In genomic region chr11:75162591-75163080, GRCm38 (mm10) we compare ENCODE assay signal across 12 mouse cellular contexts. TPM values are rescaled to one million over a fixed set of nuclear protein-coding genes. Genes with fewer than 3 reads are reported as not detected.
DNase-seq lines count a peak whose midpoint lies in the region; ATAC-seq and TF ChIP-seq lines count a peak whose summit lies in the region.
"Had no signal": no experiment of that assay in that cellular context is flagged by ENCODE, and none has a peak within 500 bp of the region (broad histone marks: within the 10 kb centered on the region; RNA-seq: fewer than 3 reads in every experiment).

No protein-coding gene starts in this region.

- peaks cover 41% of the 10 kb centered on the region for H3K4me1 ChIP-seq in intestine, embryonic 14.5 days (replicated peaks; ENCODE audit: control insufficient read depth, insufficient read depth, low read length)
- peaks cover 4% of the 10 kb centered on the region for H3K4me1 ChIP-seq in intestine, postnatal 0 days (replicated peaks; ENCODE audit: control insufficient read depth, insufficient read depth, low read length)
- H3K4me1 ChIP-seq in lung, embryonic 16.5 days (replicated peaks; ENCODE audit: control insufficient read depth, insufficient read depth, low read length) = peaks cover 50% of the 10 kb centered on the region
- H3K4me1 ChIP-seq in stomach, embryonic 16.5 days (ENCODE audit: control insufficient read depth, insufficient read depth, low read length) = peaks cover 65% of the 10 kb centered on the region

- peak overlapping the region; percentile 81 for H3K27ac ChIP-seq in intestine, embryonic 14.5 days (ENCODE audit: low read depth)
- no peak overlapping the region; the same call in 1 of the 2 replicates for H3K27ac ChIP-seq in intestine, postnatal 0 days (ENCODE audit: low read depth, low read length)
- H3K27ac ChIP-seq in lung, embryonic 16.5 days (ENCODE audit: low read length) = peak overlapping the region; percentile 86
- peak overlapping the region; percentile 94 for H3K27ac ChIP-seq in stomach, embryonic 16.5 days (ENCODE audit: low read length)

- peak; percentile 5 for DNase-seq in cerebellum, adult 11 months
- no peak for DNase-seq in cerebellum, adult 11-12 months
- no peak for DNase-seq in intestine, embryonic 14.5 days (ENCODE audit: low spot score)
- DNase-seq in lung, adult 18-20 months = no peak
- DNase-seq in cerebellum, adult 18-20 months = no peak
- DNase-seq: adrenal gland, postnatal 10 days; heart, postnatal 4 days; left cerebral cortex, postnatal 4 days; midbrain, embryonic 14.5 days had no signal

- no peak overlapping the region for H3K4me3 ChIP-seq in intestine, embryonic 14.5 days (ENCODE audit: low read depth, low read length)
- no peak overlapping the region for H3K4me3 ChIP-seq in intestine, postnatal 0 days (ENCODE audit: low read depth, low read length)
- no peak overlapping the region for H3K4me3 ChIP-seq in lung, embryonic 16.5 days (ENCODE audit: low read length)
- no peak overlapping the region for H3K4me3 ChIP-seq in stomach, embryonic 16.5 days (replicated peaks; ENCODE audit: low read length)

- no peak for TF ChIP-seq CTCF in intestine, postnatal 0 days (IDR thresholded peaks at IDR 0.05; ENCODE audit: low read depth)

- no peak for ATAC-seq in intestine, embryonic 14.5 days (replicated peaks; ENCODE audit: low FRiP score, low TSS enrichment, low read depth)
- ATAC-seq in intestine, postnatal 0 days = no peak
- no peak for ATAC-seq in lung, embryonic 16.5 days (ENCODE audit: low read depth)
- ATAC-seq in stomach, embryonic 16.5 days (ENCODE audit: insufficient read depth, low FRiP score) = no peak

- peaks cover 15% of the 10 kb centered on the region for H3K27me3 ChIP-seq in intestine, embryonic 14.5 days (replicated peaks; ENCODE audit: control insufficient read depth, insufficient read depth, low read length)
- peaks cover 17% of the 10 kb centered on the region for H3K27me3 ChIP-seq in intestine, postnatal 0 days (replicated peaks; ENCODE audit: control insufficient read depth, insufficient read depth, low read length)
- H3K27me3 ChIP-seq in lung, embryonic 16.5 days (ENCODE audit: control insufficient read depth, insufficient read depth, low read depth, low read length) = peaks cover 11% of the 10 kb centered on the region
- peaks cover 10% of the 10 kb centered on the region for H3K27me3 ChIP-seq in stomach, embryonic 16.5 days (ENCODE audit: control insufficient read depth, insufficient read depth, low read length)

- H3K4me2 ChIP-seq in intestine, embryonic 14.5 days (ENCODE audit: low read length) = peak overlapping the region; percentile 77
- no peak overlapping the region for H3K4me2 ChIP-seq in intestine, postnatal 0 days (replicated peaks; ENCODE audit: low read depth)
- H3K4me2 ChIP-seq in lung, embryonic 16.5 days (ENCODE audit: low read depth, low read length) = no peak overlapping the region
- no peak overlapping the region for H3K4me2 ChIP-seq in stomach, embryonic 16.5 days (ENCODE audit: low read depth, low read length)

- whole genome bisulfite sequencing in intestine, embryonic 14.5 days = 84% methylated on average over 12 of the region's 12 CpGs
- 89% methylated on average over 12 of the region's 12 CpGs for WGBS in intestine, postnatal 0 days
- 71% methylated on average over 12 of the region's 12 CpGs for WGBS in lung, embryonic 16.5 days
- WGBS in stomach, embryonic 16.5 days = 80% methylated on average over 12 of the region's 12 CpGs

- H3K9me3 ChIP-seq in intestine, embryonic 14.5 days (ENCODE audit: control insufficient read depth, low read length) = no peaks in the 10 kb centered on the region
- H3K9me3 ChIP-seq in intestine, postnatal 0 days (ENCODE audit: control insufficient read depth) = no peaks in the 10 kb centered on the region
- H3K9me3 ChIP-seq in lung, embryonic 16.5 days (ENCODE audit: control insufficient read depth, low read length) = no peaks in the 10 kb centered on the region
- H3K9me3 ChIP-seq in stomach, embryonic 16.5 days (replicated peaks; ENCODE audit: control insufficient read depth, low read length) = no peaks in the 10 kb centered on the region

- H3K9ac ChIP-seq in intestine, embryonic 14.5 days (ENCODE audit: low read length) = no peak overlapping the region; the same call in 1 of the 2 replicates
- no peak overlapping the region for H3K9ac ChIP-seq in intestine, postnatal 0 days (ENCODE audit: low read depth, low read length)
- peak overlapping the region; percentile 23; the same call in 1 of the 2 replicates for H3K9ac ChIP-seq in lung, embryonic 16.5 days (ENCODE audit: low read length)
- H3K9ac ChIP-seq in stomach, embryonic 16.5 days (ENCODE audit: low read length) = peak overlapping the region; percentile 86

- peaks cover 70% of the 10 kb centered on the region for H3K36me3 ChIP-seq in intestine, embryonic 14.5 days (ENCODE audit: control insufficient read depth, insufficient read depth, low read length)
- peaks cover 47% of the 10 kb centered on the region for H3K36me3 ChIP-seq in intestine, postnatal 0 days (ENCODE audit: control insufficient read depth, insufficient read depth)
- H3K36me3 ChIP-seq in lung, embryonic 16.5 days (ENCODE audit: control insufficient read depth, insufficient read depth, low read length) = peaks cover 21% of the 10 kb centered on the region
- H3K36me3 ChIP-seq in stomach, embryonic 16.5 days (ENCODE audit: control insufficient read depth, insufficient read depth, low read length) = peaks cover 5% of the 10 kb centered on the region; the same call in 1 of the 2 replicates

RNA-seq across cellular contexts. Expression of gene Hic1, which starts 6.7 kb away (rescaled TPM):
- polyA plus RNA-seq in intestine, embryonic 14.5 days (2014; fragmentation: Nextera tagmentation; extraction: Ambion mirVana) = 13.0 and 14.5 TPM in 2 replicates
- polyA plus RNA-seq in intestine, postnatal 0 days (2015; fragmentation: Nextera tagmentation; extraction: Ambion mirVana) = 8.6 and 8.8 TPM in 2 replicates
- polyA plus RNA-seq in lung, embryonic 16.5 days (2015; fragmentation: Nextera tagmentation; extraction: Ambion mirVana) = 8.4 and 8.5 TPM in 2 replicates
- 5.1 and 5.9 TPM in 2 replicates for polyA plus RNA-seq in stomach, embryonic 16.5 days (2015; fragmentation: Nextera tagmentation; extraction: Ambion mirVana)

RNA-seq across cellular contexts. Expression of gene Ovca2, which starts 16.0 kb away (rescaled TPM):
- polyA plus RNA-seq in intestine, embryonic 14.5 days (2014; fragmentation: Nextera tagmentation; extraction: Ambion mirVana) = 29.9 and 32.2 TPM in 2 replicates
- 21.6 and 22.4 TPM in 2 replicates for polyA plus RNA-seq in intestine, postnatal 0 days (2015; fragmentation: Nextera tagmentation; extraction: Ambion mirVana)
- 24.0 and 24.2 TPM in 2 replicates for polyA plus RNA-seq in lung, embryonic 16.5 days (2015; fragmentation: Nextera tagmentation; extraction: Ambion mirVana)
- polyA plus RNA-seq in stomach, embryonic 16.5 days (2015; fragmentation: Nextera tagmentation; extraction: Ambion mirVana) = 19.4 and 23.2 TPM in 2 replicates

RNA-seq across cellular contexts. Expression of gene Dph1, which starts 28.4 kb away (rescaled TPM):
- 27.9 and 31.5 TPM in 2 replicates for polyA plus RNA-seq in intestine, embryonic 14.5 days (2014; fragmentation: Nextera tagmentation; extraction: Ambion mirVana)
- 11.3 and 12.3 TPM in 2 replicates for polyA plus RNA-seq in intestine, postnatal 0 days (2015; fragmentation: Nextera tagmentation; extraction: Ambion mirVana)
- 17.1 and 17.9 TPM in 2 replicates for polyA plus RNA-seq in lung, embryonic 16.5 days (2015; fragmentation: Nextera tagmentation; extraction: Ambion mirVana)
- polyA plus RNA-seq in stomach, embryonic 16.5 days (2015; fragmentation: Nextera tagmentation; extraction: Ambion mirVana) = 20.6 and 20.7 TPM in 2 replicates

RNA-seq across cellular contexts. Expression of gene Rtn4rl1, which starts 30.9 kb away (rescaled TPM):
- polyA plus RNA-seq in intestine, embryonic 14.5 days (2014; fragmentation: Nextera tagmentation; extraction: Ambion mirVana) = 1.6 and 2.0 TPM in 2 replicates
- 1.5 and 1.8 TPM in 2 replicates for polyA plus RNA-seq in intestine, postnatal 0 days (2015; fragmentation: Nextera tagmentation; extraction: Ambion mirVana)
- polyA plus RNA-seq in lung, embryonic 16.5 days (2015; fragmentation: Nextera tagmentation; extraction: Ambion mirVana) = 2.0 and 2.9 TPM in 2 replicates
- 1.3 and 1.4 TPM in 2 replicates for polyA plus RNA-seq in stomach, embryonic 16.5 days (2015; fragmentation: Nextera tagmentation; extraction: Ambion mirVana)

Comparison
In these comparisons a context has a peak if more than half of its experiments do, and no peak if none do; other contexts are left out.
1. H3K9ac ChIP-seq: peak in lung, embryonic 16.5 days (single experiment) and stomach, embryonic 16.5 days (single experiment); none in intestine, embryonic 14.5 days (single experiment) and intestine, postnatal 0 days (single experiment).